ENCODE assay signal across 21 mouse cellular contexts in genomic region chr8:22359359-22359758, GRCm38 (mm10). TPM values are rescaled to one million over a fixed set of nuclear protein-coding genes. Genes with fewer than 3 reads are reported as not detected.
DNase-seq lines count a peak whose midpoint lies in the region; ATAC-seq and TF ChIP-seq lines count a peak whose summit lies in the region.
"Had no signal": no experiment of that assay in that cellular context is flagged by ENCODE, and none has a peak within 500 bp of the region (broad histone marks: within the 10 kb centered on the region; RNA-seq: fewer than 3 reads in every experiment).

No protein-coding gene starts in this region.

- no peaks in the 10 kb centered on the region for H3K27me3 ChIP-seq in spleen, adult 2 months (ENCODE audit: control insufficient read depth, insufficient read depth, low read length)
- H3K27me3 ChIP-seq in intestine, embryonic 15.5 days (replicated peaks), result no peaks in the 10 kb centered on the region
- H3K27me3 ChIP-seq: embryonic facial prominence, embryonic 15.5 days; forebrain, embryonic 15.5 days; heart, embryonic 13.5 days had no signal

- H3K9ac ChIP-seq in intestine, embryonic 15.5 days, result no peak overlapping the region
- H3K9ac ChIP-seq: embryonic facial prominence, embryonic 15.5 days; forebrain, embryonic 15.5 days; heart, embryonic 13.5 days had no signal

- TF ChIP-seq CTCF in spleen, adult 2 months (IDR thresholded peaks at IDR 0.05; ENCODE audit: extremely low read depth, insufficient read depth, insufficient read length, insufficient replicate concordance), result no peak
- TF ChIP-seq CTCF in layer of hippocampus, adult 2 months (conservative IDR thresholded peaks at IDR 0.05), result no peak

- H3K4me1 ChIP-seq in spleen, adult 2 months (ENCODE audit: control insufficient read depth, insufficient read depth, insufficient read length), result peaks cover 2% of the 10 kb centered on the region; the same call in 1 of the 2 replicates
- H3K4me1 ChIP-seq in intestine, embryonic 15.5 days (replicated peaks), result no peaks in the 10 kb centered on the region; the same call in 1 of the 2 replicates
- H3K4me1 ChIP-seq: embryonic facial prominence, embryonic 15.5 days; forebrain, embryonic 10.5 days; forebrain, embryonic 15.5 days; heart, embryonic 13.5 days had no signal

- TF ChIP-seq POLR2A in spleen, adult 2 months (IDR thresholded peaks at IDR 0.05; ENCODE audit: low read depth, low read length), result no peak

- H3K4me3 ChIP-seq in spleen, adult 2 months (ENCODE audit: extremely low read depth, insufficient read depth, insufficient read length), result no peak overlapping the region
- no peak overlapping the region for H3K4me3 ChIP-seq in intestine, embryonic 15.5 days (replicated peaks)
- no peak overlapping the region for H3K4me3 ChIP-seq in layer of hippocampus, adult 2 months
- H3K4me3 ChIP-seq: embryonic facial prominence, embryonic 15.5 days; erythroblast, embryonic 14.5 days; forebrain, embryonic 10.5 days; forebrain, embryonic 15.5 days; heart, embryonic 13.5 days had no signal

- H3K27ac ChIP-seq in spleen, adult 2 months (ENCODE audit: insufficient read depth, low read length), result peak overlapping the region; percentile 52; the same call in 1 of the 2 replicates
- no peak overlapping the region for H3K27ac ChIP-seq in intestine, embryonic 15.5 days
- H3K27ac ChIP-seq in layer of hippocampus, adult 2 months, result no peak overlapping the region
- H3K27ac ChIP-seq: embryonic facial prominence, embryonic 15.5 days; forebrain, embryonic 10.5 days; forebrain, embryonic 15.5 days; heart, embryonic 13.5 days had no signal

- 65% methylated on average over 6 of the region's 6 CpGs for WGBS in spleen, adult 2 months
- WGBS in intestine, embryonic 15.5 days, result 76% methylated on average over 6 of the region's 6 CpGs

- H3K36me3 ChIP-seq in spleen, adult 2 months (ENCODE audit: control insufficient read depth, insufficient read depth, low read length), result no peaks in the 10 kb centered on the region
- no peaks in the 10 kb centered on the region for H3K36me3 ChIP-seq in intestine, embryonic 15.5 days
- H3K36me3 ChIP-seq: embryonic facial prominence, embryonic 15.5 days; forebrain, embryonic 10.5 days; forebrain, embryonic 15.5 days; G1E; heart, embryonic 13.5 days had no signal

- peak; percentile 50 for ATAC-seq in intestine, embryonic 15.5 days
- 0 out of 2 replicates have a peak, but pooled peaks have one; percentile 36 for ATAC-seq in neutrophil, adult 5-6 weeks (ENCODE audit: extremely low read depth, insufficient number of reproducible peaks, low FRiP score, poor library complexity, severe bottlenecking)
- ATAC-seq: forebrain, embryonic 15.5 days had no signal

- DNase-seq in spleen, adult 2 months (ENCODE audit: low read depth in 1 of 2, low spot score in 2 of 2), result no peak
- DNase-seq in spleen, postnatal 14 days (ENCODE audit: low spot score in 2 of 2), result no peak
- DNase-seq in right cerebral cortex, postnatal 36 days (ENCODE audit: low spot score in 2 of 2), result no peak
- DNase-seq in layer of hippocampus, adult 2 months (ENCODE audit: low spot score in 2 of 2), result no peak
- no peak for DNase-seq in thymus, adult 18-20 months
- DNase-seq: adrenal gland, postnatal 10 days; cerebellum, adult 11 months; cerebellum, adult 8-10 months; cerebellum, postnatal 14 days; embryo, embryonic 11 days; gastrocnemius, postnatal 36 days; heart, adult 11 months; heart, postnatal 36 days had no signal

- peak overlapping the region; percentile 24; the same call in 1 of the 2 replicates for H3K4me2 ChIP-seq in intestine, embryonic 15.5 days (replicated peaks)
- H3K4me2 ChIP-seq: embryonic facial prominence, embryonic 15.5 days; forebrain, embryonic 15.5 days; heart, embryonic 13.5 days had no signal

- H3K9me3 ChIP-seq in intestine, embryonic 15.5 days, result 0 out of 2 replicates have a peak, but pooled peaks cover 3% of the 10 kb centered on the region
- H3K9me3 ChIP-seq: embryonic facial prominence, embryonic 15.5 days; forebrain, embryonic 10.5 days; forebrain, embryonic 15.5 days; G1E had no signal

RNA-seq across cellular contexts. Expression of gene Slc25a15, which starts 39.0 kb away (rescaled TPM):
- 1.4 and 1.5 TPM in 2 replicates for polyA plus RNA-seq in spleen, adult 2 months (2012; rRNA removed)
- 93.6 and 102 TPM in 2 replicates for polyA plus RNA-seq in intestine, embryonic 15.5 days (2015; fragmentation: Nextera tagmentation; extraction: Ambion mirVana)
- total RNA-seq in neutrophil, adult 5-6 weeks (2017), result 5.8 and 6.3 TPM in 2 replicates
- 10 to 100 TPM in 1 of 2 experiments, 1 to 10 TPM in 1; 9.7 to 12.3 TPM for total RNA-seq in layer of hippocampus, adult 2 months (2021)

RNA-seq across cellular contexts. Expression of gene Mrps31, which starts 51.8 kb away (rescaled TPM):
- 1.4 and 1.6 TPM in 2 replicates for polyA plus RNA-seq in spleen, adult 2 months (2012; rRNA removed)
- polyA plus RNA-seq in intestine, embryonic 15.5 days (2015; fragmentation: Nextera tagmentation; extraction: Ambion mirVana), result 71.1 and 80.8 TPM in 2 replicates
- total RNA-seq in neutrophil, adult 5-6 weeks (2017), result 10.6 and 15.5 TPM in 2 replicates
- total RNA-seq in layer of hippocampus, adult 2 months (2021), result 10 to 100 TPM; 23.5 to 23.6 TPM
